Mouse (Mus musculus) small intestine, adult 2 months (tissue): Measurements from ENCODE around the gene Mllt10. TPM values are rescaled to one million over a fixed set of nuclear protein-coding genes. Genes with fewer than 3 reads are reported as not detected.
A peak's percentile ranks its signal among the peaks of the same experiment; 100 is the strongest.

Experiments
- H3K27ac ChIP-seq: fragments of 200-500 bp; 2 replicates; pipeline ENCODE4 v1.5.1; 2012; ENCODE audit warnings: low read depth, low read length, control low read depth, inconsistent platforms; ENCODE audit not compliant: insufficient read depth
- H3K27me3 ChIP-seq: fragments of 200-500 bp; 2 replicates; pipeline ENCODE4 v1.6.1; 2012; ENCODE audit warnings: mild to moderate bottlenecking, moderate library complexity, low read length, inconsistent platforms; ENCODE audit not compliant: control insufficient read depth, insufficient read depth
- H3K36me3 ChIP-seq: fragments of 200-500 bp; 2 replicates; pipeline ENCODE4 v1.6.1; 2012; ENCODE audit warnings: mild to moderate bottlenecking, low read length, control low read depth, inconsistent platforms; ENCODE audit not compliant: control insufficient read depth, insufficient read depth
- H3K4me1 ChIP-seq: fragments of 200-500 bp; 2 replicates; pipeline ENCODE4 v1.6.1; 2012; ENCODE audit warnings: low read length, inconsistent platforms, mixed read lengths; ENCODE audit not compliant: control insufficient read depth, insufficient read depth, insufficient read length
- H3K4me3 ChIP-seq: fragments of 200-500 bp; 2 replicates; pipeline ENCODE4 v1.5.1; 2012; ENCODE audit warnings: low read depth, mild to moderate bottlenecking, control low read depth, inconsistent platforms, low read length, moderate library complexity
- CTCF ChIP-seq: fragments of 200-500 bp; IDR thresholded peaks from 2 replicates; pipeline ENCODE4 v1.5.1; 2012; ENCODE audit warnings: low read depth, mild to moderate bottlenecking, control low read depth, inconsistent platforms, low read length, moderate library complexity, mixed read lengths; ENCODE audit not compliant: insufficient replicate concordance, insufficient read length; ENCODE audit errors: extremely low read depth
- POLR2A ChIP-seq: fragments of 200-500 bp; IDR thresholded peaks from 2 replicates; pipeline ENCODE4 v1.6.1; 2012; ENCODE audit warnings: low read depth, mild to moderate bottlenecking, control low read depth, inconsistent platforms, low read length, moderate library complexity
- WGBS: fragments of 180-500 bp; shearing (Covaris S2); methylation state at CpG from one replicate; pipeline ENCODE4 v1.1.7; 2018; 5-methylcytosine and 5-hydroxymethylcytosine counted together
- polyA plus RNA-seq: library from polyadenylated mRNA; depleted of rRNA; stranded (reverse); fragments of >200 nt; gene quantifications from 2 replicates; pipeline ENCODE4 v1.2.3, GENCODE M21; 2012

Mllt10 gene
- polyA plus RNA-seq, 1 experiment = 22.4 TPM

DNA sequence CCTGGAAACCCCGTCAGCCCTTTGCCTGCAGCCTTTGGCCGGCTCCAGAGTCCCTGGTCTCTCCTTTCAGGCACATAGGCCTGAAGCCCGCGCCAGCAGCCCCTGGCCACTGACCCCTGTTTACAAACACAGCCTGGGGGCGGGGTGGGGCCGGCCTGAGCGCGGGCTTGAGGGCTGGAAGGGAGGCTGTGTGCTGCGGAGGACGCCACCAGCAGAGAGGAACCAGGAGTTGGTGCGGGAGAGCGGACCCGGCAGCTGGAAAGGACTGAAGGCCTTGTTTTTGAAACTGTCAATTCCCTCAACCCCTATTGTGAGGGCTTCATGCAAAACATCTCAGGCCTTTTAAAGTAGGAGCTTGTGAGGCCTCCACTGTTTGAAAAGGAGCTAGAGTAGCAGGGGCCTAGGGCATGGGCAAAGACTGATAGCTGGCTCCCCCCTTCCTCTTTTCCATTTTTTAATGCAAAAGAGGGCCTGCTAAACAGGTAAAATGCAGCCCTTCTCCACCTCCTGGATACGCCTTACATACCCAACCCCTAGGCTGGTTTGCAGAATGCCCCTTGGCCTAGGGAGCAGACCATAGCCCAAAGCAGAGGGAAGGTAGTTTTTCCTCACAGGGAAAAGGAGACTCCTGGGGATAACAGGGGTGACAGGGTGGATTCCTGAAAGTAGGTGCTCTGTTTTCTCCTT is 13.7 kb upstream of the Mllt10 start:
- no peak overlapping the region for H3K27ac ChIP-seq
- no peaks in the 10 kb centered on the region for H3K4me1 ChIP-seq
- H3K27me3 ChIP-seq = peaks cover 11% of the 10 kb centered on the region
- 80% methylated on average over 14 of the region's 14 CpGs for WGBS
- H3K4me3 ChIP-seq = no peak overlapping the region
- TF ChIP-seq POLR2A = no peak
- no peak for TF ChIP-seq CTCF
- no peaks in the 10 kb centered on the region for H3K36me3 ChIP-seq

DNA sequence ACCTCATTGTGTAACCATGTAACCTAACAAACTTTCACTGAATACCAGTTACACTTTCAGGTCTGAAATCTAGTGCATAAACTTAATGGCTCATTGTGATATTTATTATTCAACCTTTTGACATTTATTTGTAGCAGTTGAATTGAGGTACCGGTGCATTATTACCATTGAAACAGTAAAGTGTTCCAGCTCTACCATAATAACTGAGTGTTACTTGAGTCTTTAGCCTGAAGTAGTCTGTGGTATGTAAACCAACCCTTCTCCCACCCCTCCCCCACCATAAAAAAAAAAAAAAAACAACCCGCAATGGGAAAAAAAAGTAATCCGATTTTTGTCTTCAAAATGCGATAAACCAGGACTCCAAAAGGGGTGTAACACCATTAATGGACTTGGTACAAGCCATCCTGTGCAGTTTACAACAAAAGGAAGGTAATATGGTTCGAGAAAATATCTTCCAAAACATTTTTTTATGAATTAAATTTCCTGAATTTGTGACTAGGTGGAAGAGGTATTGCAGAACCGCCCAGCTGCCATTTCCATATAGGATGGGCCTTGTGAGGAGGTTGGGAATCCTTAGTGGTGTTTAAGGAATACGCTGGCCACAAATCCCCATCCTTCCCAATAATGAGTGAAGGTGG is 9.8 kb upstream of the Mllt10 start:
- Histone ChIP-seq H3K36me3 (no peaks in the 10 kb centered on the region), H3K27me3 (peaks cover 48% of the 10 kb centered on the region), H3K4me1 (no peaks in the 10 kb centered on the region; the same call in 1 of the 2 replicates), H3K4me3 (no peak overlapping the region), H3K27ac (no peak overlapping the region)
- TF ChIP-seq POLR2A (no peak), CTCF (no peak)
- 80% methylated on average over 7 of the region's 7 CpGs for WGBS

DNA sequence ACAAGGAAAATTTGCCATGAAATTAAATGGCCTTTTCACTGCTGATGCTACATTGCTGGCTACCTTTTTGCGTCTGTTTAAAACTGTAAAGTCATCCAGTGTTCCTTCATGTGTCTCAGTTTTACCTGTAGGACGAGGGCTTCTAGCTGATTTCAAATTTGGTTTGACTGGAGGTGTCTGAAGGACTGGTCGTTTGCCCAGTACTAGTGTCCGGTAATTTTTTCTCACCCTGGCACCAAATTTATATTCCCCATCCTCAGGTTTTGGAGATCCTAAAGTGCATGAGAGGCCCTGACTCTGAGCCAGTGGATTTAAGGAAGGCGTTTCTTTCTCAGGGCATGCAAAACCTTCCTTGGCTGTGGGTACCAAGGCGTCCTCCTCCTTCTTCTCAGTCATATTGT is 9.3 kb upstream of the Mllt10 start:
- no peaks in the 10 kb centered on the region for H3K36me3 ChIP-seq
- 84% methylated on average over 6 of the region's 6 CpGs for WGBS
- no peak overlapping the region for H3K4me3 ChIP-seq
- no peak overlapping the region for H3K27ac ChIP-seq
- peaks cover 53% of the 10 kb centered on the region for H3K27me3 ChIP-seq
- H3K4me1 ChIP-seq = no peaks in the 10 kb centered on the region; the same call in 1 of the 2 replicates
- TF ChIP-seq POLR2A (no peak), CTCF (no peak)

DNA sequence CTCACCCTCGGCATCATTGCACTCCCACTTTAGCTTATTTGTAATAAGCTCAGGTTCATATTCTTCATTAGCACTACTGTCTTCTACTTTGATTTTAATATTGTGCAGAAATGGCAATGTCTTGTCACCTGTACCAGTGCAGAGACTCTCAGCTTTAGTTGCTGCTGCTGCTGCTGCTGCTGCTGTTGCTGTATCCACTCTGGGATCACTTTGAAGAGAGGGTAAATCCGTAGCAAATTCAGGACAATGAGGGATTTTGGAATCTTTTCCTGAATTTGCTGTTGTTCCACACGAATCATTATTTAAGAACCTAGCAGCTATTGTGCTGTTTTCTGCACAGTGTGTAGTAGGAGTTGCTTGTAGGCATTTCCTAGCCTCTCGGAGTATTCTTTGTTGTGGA is 8.9 kb upstream of the Mllt10 start:
- H3K4me1 ChIP-seq = no peaks in the 10 kb centered on the region; the same call in 1 of the 2 replicates
- 59% methylated on average over 4 of the region's 4 CpGs for WGBS
- H3K36me3 ChIP-seq = no peaks in the 10 kb centered on the region
- H3K4me3 ChIP-seq = no peak overlapping the region
- H3K27ac ChIP-seq = no peak overlapping the region
- peaks cover 55% of the 10 kb centered on the region for H3K27me3 ChIP-seq
- TF ChIP-seq POLR2A (no peak), CTCF (no peak)

DNA sequence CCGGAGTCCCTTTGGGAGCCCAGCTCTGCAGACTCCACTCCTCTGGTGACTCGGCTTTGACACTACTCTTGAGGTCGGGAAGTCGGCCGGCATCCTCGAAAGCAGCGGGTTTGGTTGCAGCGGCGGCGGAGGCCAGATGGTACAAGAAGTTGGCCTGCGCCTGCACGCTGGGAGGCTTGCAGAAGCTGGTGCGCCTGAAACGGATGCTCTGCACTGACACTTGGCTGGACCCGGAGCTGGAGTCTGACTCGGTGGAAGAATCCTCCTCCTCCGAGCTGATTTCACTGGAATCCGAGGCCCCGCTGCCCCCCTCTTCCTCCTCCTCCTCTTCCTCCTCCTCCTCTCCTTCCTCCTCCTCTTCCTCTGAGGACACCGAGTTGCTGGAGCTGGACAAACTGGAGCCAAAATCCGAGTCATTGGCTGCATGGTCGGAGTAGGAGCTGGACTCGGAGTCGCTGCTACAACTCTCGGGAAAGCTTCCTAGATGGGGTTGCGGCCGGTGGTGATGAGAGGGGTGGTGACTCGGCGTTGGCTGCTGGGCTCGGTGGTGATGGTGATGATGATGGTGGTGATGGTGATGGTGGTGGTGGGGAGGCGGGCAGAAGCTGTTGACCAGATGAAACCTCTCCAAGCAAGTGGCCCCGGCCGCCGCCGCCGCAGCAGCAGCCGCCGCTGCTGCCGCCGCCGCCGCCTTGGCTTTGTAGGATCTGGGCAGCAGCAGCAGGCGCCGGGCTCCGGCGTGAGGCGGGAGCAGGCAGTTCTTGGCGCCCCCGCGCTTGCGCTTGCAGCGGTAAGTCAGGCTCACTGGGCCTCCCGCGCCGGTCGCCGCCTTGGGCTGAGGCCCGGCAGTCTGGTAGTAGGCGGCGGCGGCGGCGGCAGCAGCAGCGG is 8.0 kb upstream of the Mllt10 start:
- TF ChIP-seq CTCF (no peak), POLR2A (no peak)
- WGBS = 1% methylated on average over 64 of the region's 64 CpGs
- Histone ChIP-seq H3K27me3 (peaks cover 58% of the 10 kb centered on the region), H3K27ac (peak overlapping the region; percentile 67), H3K4me3 (peak overlapping the region; percentile 85), H3K36me3 (no peaks in the 10 kb centered on the region), H3K4me1 (no peaks in the 10 kb centered on the region; the same call in 1 of the 2 replicates)

DNA sequence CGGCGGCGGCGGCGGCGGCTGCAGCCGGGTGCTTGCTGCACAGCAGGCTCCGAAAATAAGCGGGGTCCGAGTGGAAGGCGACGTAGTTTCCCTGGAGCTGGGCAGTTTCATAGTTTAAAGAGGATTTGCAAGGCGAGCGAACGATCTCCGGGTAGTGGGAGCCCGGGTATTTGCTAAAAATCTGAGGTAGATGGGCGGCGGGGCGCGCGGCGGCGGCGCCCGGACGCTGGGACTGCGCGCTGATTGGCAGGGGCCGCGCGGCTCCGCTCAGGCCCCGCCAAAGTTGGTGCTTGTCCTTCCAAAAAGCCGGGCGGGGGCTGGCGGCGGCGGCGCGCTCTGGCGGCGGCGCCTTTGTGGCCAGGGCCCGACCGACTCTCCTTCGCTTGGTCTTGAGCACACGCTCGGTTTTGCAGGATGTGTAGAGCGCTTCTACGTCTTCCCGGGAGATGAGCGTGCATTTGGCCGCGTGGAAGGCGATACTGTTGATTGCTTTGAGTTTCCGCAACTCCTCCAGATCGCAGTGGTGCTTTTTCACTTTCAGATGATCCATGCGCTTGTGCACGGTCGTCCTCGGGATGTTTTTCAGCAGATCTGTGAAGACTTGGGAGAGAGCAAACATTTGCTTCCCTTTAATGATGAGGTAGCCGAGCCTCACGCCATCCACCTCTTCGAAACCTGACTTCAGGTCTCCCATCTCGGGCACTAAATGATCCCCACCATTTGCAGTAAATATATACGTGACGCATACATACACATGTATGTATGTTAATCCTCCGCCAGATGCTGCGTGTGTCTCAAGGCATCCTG is 7.2 kb upstream of the Mllt10 start:
- no peak for TF ChIP-seq CTCF
- TF ChIP-seq POLR2A = peak; percentile 25; the same call in 1 of the 2 replicates
- H3K27me3 ChIP-seq = peaks cover 58% of the 10 kb centered on the region
- peak overlapping the region; percentile 67; the same call in 1 of the 2 replicates for H3K27ac ChIP-seq
- no peaks in the 10 kb centered on the region for H3K36me3 ChIP-seq
- no peaks in the 10 kb centered on the region; the same call in 1 of the 2 replicates for H3K4me1 ChIP-seq
- under 1% methylated on average over 70 of the region's 70 CpGs for WGBS
- H3K4me3 ChIP-seq = peak overlapping the region; percentile 85
